Mouse (Mus musculus): ENCODE results near the gene Mroh7. TPM values are rescaled to one million over a fixed set of nuclear protein-coding genes. Genes with fewer than 3 reads are reported as not detected.

The Mroh7 gene
- polyA plus RNA-seq, 1 experiment = not detected

DNA sequence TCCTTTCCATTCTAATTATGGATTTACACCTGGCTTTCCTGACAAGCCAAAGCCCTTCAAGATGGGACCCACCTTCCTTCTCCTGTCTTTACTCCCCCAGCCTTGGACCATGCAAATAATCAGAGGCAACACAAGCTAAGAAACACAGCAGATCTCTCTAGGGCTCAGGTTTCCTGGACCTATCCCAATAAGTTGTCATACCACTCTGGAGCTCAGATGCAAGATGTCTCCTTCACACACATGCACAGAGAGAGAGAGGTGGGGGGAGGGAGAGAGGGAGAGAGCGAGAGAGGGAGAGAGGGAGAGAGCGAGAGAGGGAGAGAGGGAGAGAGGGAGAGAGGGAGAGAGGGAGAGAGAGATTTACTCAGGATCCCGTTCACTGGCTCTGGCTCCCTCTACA, 98.4 kb downstream of the Mroh7 start:
- Histone ChIP-seq H3K4me1 (ENCODE audit: control insufficient read depth) (no peaks in the 10 kb centered on the region), H3K27me3 (ENCODE audit: control insufficient read depth) (peaks cover 10% of the 10 kb centered on the region; the same call in 1 of the 2 replicates), H3K9me3 (ENCODE audit: control insufficient read depth, low read length) (no peaks in the 10 kb centered on the region), H3K4me3 (replicated peaks) (no peak overlapping the region), H3K36me3 (ENCODE audit: control insufficient read depth) (no peaks in the 10 kb centered on the region)
- no peak for TF ChIP-seq GATA1 (IDR thresholded peaks at IDR 0.05; ENCODE audit: low read length)
- TF ChIP-seq TAL1 (IDR thresholded peaks at IDR 0.05; ENCODE audit: low read length) = no peak

Other genes starting within 250 kb of the Mroh7 start
- not detected in 2 replicates for gene Bsnd, start 238.6 kb downstream of the Mroh7 start, polyA plus RNA-seq (2012)
- gene Dhcr24, start 169.9 kb downstream of the Mroh7 start, polyA plus RNA-seq (2012) = 0.74 and 0.81 TPM in 2 replicates
- gene Lexm, start 113.7 kb downstream of the Mroh7 start, polyA plus RNA-seq (2012) = not detected in 2 replicates
- gene Ttc22, start 108.5 kb downstream of the Mroh7 start, polyA plus RNA-seq (2012) = not detected in 2 replicates
- 0.02 and 0.13 TPM in 2 replicates for gene Pars2, start 79.9 kb downstream of the Mroh7 start, polyA plus RNA-seq (2012)
- gene Ttc4, start 52.0 kb downstream of the Mroh7 start, polyA plus RNA-seq (2012) = 0.61 and 1.0 TPM in 2 replicates
- gene Fam151a, start 3.0 kb upstream of the Mroh7 start, polyA plus RNA-seq (2012) = not detected in 2 replicates
- gene Acot11, start 74.1 kb upstream of the Mroh7 start, polyA plus RNA-seq (2012) = 1.3 and 1.8 TPM in 2 replicates
- 93.7 and 94.2 TPM in 2 replicates for gene Ssbp3, start 179.8 kb upstream of the Mroh7 start, polyA plus RNA-seq (2012)

All from erythroblast, embryonic 14.5 days (primary cell).